Mouse (Mus musculus) thymus, postnatal 10 days (tissue): Measurements from ENCODE around the gene Bcl3.
A peak's percentile ranks its signal among the peaks of the same experiment; 100 is the strongest.
"Not testable (repeated sequence)": the region's sequence is repeated elsewhere in the genome, so short reads cannot be mapped to it uniquely, and the experiment has no call there.

Experiments used
- DNase-seq, 2 experiments: peaks; one replicate each; pipeline ENCODE4 v3.0.0; 2021; ENCODE audit warnings: low spot score in 2 of 2

The Bcl3 gene

DNA sequence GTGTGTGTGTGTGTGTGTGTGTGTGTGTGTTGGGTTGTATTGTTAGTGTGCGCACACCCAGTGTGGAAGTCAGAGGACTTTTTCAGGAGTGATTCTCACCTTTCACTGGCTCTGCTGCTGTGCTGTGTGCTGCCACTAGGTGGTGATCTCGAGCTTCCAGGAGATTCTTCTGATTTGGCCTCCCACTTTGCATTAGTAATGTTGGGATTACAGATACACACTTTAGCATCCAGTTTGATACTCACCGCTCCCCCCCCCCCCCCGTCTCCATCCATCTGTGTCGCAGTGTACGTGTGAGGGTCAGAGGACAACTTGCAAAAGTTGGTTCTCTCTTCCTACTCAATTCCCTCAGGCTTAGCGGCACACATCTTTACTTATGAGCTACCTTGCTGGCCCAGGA, 19.6 kb downstream of the Bcl3 start:
- peak; percentile 55 to 81 for DNase-seq

DNA sequence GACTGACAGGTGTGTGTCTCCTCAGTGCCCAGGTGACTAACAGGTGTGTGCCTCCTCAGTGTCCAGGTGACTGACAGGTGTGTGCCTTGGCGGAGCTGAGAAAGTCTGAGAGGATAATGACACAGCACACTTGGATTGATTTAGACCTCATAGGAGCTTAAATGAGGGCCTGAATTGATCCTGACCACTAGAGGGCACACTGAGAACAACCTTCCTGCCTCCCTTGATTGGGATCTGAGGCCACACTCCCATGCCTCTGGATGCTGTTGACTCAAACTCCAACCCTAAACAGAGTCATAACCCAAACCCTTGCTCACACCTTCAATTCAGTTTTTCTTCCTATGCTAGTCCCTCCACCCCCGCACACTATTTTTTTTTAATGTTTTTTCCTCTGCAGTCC, 21.8 kb downstream of the Bcl3 start:
- DNase-seq: peak in 1 of 2 experiments; percentile 43

DNA sequence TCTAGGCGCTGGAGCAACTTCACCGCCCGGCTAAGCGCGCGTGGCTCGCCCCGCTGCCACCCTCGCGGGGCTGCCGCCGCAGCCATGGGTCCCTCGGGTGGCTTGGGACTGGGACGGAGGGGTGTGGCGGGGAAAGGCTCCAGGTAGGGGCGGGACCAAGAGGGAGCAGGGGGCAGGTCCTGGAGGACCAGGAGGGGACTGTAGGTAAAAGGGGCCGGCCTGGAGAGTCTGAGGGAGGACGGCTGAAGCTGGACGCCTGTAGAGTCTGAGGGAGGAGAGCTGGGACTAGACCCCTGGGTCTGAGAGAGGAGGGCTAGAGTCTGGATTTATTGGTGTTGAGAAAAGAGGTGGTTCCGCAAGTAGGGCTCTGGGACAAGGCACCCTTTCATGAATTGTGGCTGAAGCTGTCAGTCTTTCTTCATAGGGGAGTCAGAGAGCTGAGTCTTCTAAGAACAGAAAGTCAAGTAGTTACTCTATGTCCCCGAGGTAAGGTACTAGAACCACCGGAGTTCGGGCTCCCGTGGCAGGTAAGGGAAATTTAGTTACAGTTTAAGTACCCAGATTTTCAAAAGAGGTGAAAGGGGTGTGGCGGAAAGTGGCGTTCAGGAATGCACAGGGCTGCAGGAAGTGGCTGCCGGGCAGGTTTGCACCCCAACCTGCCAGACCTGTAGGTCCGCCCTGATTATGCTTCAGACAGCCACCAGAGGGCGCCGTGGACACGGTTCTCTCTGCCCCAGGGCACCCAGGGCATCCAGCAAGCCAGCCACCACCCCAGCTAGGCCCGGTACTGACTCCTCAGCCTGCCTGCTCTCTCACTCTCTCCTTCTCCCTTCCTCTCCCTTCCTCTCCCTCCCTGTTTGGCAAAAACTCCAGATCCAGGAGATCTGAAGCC, 25.6 kb downstream of the Bcl3 start, which contains the start of gene Cblc:
Gene Cblc, minus strand, starts transcription at position 113 of the 892 bp plus-strand sequence.
- peak; percentile 80 to 92 for DNase-seq

DNA sequence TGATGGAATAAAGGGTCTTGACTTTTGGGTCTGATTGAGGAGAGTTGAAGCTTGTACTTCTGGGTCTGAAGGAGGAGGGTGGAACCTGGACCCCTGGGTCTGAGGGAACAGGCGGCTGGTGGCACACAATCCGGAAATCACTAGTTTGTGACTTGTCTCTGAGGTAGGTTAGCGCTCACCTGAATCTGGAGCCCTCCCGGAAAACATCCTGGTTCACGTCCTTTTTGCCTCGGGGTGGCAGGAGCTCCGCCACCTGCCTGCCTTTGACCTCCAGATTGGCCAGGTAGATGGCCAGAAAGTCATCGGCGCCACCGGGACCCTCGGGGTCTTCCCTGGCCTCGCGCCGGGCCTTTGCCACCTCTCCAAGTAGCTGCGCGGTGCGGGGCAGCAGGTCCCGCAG, 26.3 kb downstream of the Bcl3 start:
- DNase-seq: no peak

DNA sequence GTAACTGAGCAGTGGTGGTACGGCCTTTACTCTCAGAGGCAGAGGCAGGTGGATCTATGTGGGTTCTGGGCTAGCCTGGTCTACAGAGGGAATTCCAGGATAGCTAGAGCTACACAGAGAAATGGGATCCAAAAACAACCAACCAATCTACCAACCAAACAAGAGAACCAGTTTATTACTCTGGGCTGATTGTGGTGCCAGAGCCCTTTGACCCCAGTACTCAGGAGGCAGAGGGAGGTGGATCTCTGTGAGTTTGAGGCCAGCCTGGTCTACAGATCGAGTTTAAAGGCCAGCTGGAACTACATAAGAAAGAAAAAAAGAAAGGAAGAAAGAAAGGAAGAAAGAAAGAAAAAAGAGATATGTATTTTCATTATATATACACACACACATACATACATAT, 27.3 kb downstream of the Bcl3 start:
- no peak for DNase-seq

DNA sequence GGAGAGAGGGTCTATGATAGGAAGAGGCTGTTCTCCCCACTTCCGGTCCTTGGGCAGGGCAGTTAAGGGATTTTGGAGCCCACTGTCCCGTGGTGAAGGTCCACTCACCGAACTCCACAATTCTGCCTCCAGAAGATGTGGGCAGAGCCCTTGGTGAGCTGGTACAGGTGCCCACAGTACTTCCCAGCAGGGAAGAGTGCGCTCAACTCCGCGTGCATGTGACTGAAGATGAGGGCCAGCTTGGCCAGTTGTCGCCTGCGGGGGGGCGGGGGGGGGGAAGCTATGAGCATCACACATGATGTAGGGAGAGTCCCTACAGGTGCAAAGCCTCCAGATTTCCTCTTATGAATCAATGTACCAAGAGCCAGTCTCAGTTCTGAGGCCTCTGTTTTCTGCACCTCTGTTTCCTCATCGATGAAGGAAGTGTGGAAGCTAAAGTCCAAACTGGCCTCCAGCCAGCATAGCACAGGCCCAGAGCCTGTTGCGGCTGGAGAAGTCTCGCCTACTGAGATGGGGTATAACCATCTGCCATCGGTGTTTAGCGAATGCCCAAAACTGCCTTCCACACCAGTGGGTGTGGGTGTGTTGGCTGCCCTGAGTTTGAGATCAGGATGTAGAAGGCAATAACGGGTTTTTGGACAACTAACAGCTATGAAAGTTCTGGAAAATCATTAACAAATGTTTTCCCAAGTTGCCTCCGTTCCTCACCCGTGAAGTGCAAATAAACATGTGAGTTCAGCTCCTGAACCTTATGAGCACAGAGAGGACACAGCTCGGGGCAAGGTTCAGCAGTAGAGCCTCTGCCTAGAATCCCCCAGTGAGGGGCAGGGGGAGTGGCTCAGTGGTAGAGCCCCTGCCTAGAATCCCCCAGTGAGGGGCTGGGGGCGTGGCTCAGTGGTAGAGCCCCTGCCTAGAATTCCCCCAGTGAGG, 29.6 kb downstream of the Bcl3 start:
- no peak for DNase-seq

DNA sequence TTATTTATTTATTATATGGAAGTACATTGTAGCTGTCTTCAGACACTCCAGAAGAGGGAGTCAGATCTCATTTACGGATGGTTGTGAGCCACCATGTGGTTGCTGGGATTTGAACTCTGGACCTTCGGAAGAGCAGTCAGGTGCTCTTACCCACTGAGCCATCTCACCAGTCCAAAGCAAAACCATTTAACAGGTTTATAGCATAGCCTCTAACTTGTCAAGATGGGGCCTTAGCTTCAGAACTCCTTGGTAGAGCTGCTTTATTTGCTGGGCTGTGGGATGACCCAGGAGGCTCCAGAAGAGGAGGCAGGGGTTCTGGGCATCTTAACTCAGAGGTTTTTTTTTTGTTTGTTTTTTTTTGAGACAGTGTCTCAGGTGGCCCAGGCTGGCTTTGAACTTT, 31.1 kb downstream of the Bcl3 start:
- not testable (repeated sequence) for DNase-seq

DNA sequence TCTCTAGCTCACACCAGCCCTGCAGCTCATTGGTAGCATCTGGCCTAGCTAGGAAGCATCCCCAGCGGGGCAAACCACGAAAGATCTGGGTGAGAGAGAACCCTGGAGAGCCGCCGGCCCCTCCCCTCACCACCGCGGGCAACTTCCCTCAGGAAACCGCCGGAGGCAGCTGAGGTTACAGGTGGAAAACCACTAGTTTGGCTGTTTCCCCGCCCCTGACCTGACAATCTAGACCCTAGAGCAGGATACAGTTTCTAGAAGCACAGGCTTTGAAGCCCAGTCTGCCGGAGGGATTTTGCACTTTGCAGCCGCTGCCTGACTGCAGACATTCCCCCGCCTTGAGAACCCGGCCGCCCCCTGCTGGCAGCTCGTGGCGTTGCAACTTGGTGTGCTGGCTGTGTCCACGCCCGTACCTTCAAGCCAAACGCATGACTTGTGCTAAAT, 32.6 kb downstream of the Bcl3 start:
- DNase-seq: peak; percentile 83 to 95

DNA sequence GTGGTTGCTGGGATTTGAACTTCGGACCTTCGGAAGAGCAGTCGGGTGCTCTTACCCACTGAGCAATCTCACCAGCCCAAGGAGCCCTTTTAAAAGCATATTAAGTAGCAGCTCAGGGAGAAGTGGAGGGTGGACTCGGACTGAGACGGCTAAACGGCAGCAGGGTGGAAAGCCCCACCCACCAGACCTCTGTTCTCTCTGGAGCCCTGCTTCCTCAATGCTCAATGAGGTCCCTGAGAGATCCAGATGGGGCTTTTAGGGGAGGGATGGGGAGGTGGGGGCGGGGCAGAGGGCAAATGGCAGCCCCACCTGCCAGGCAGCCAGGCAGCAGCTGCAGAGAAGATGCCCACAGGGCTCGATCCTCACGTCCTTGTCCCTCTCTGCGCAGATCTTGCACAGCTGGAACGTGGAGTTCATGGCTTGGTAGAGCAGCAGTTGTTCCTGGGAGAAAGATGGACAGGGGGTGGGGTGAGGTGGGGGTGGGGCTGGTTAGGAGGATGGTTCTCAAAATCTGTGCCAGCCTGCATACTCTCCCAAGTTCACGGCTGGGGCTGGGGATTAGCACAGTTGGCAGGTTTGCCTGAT, 36.6 kb downstream of the Bcl3 start:
- no peak for DNase-seq

DNA sequence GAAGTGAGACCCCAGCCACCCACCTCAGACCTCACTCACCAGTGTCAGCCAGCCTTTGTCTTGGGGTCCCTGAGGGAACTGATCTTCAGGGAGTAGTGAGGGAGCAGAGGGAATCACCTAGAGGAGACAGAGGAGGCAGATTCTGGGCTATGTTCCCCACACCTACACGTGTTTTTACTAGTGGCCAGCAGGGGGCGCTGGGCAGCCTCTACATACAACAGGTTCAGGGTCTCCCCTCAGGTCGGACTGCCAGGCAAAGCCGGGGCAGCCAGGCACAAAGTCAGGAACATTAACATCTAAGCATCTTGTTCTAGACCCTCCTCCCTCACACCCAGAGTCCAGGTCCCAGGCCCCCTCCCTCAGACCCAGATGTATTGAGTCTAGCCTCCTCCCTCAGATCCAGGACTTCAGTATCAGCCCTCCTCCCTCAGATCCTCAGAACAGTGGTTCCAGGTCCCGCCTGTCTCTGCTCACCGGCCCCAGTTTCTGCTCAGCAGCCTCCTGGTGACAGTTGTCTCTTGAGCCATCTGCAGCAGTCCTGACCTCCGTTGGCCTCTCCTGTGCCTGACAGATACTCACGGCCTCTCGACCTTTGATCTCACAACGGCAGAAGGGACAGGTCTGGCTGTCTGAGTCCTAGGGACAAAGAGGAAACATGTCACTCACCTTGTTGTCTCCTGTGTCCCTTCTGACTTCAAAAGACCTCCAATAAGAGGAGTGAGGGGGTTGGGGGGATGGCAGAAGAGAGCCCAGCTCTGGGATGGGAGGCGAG, 37.6 kb downstream of the Bcl3 start:
- DNase-seq: peak in 1 of 2 experiments; percentile 26

DNA sequence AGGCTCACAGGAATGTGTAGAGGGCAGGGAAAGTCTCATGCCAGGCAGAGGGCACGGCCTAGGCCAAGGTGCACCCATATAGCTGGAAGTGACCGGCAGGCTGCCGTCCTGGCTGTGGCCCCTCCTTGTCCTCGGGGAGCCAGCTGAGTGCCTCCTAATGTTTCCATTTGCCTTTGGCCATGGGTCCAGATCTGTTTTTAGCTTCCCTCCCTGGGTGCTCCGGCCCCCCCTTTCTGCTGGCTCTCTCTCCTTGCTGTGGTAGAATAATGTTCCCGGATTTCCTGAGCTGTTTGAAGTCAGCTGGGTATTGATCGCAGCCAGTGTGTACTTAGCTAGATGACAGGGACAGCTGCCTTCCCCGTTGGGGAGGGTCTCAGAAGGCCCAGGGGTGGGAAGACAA, 38.9 kb downstream of the Bcl3 start:
- no peak for DNase-seq

DNA sequence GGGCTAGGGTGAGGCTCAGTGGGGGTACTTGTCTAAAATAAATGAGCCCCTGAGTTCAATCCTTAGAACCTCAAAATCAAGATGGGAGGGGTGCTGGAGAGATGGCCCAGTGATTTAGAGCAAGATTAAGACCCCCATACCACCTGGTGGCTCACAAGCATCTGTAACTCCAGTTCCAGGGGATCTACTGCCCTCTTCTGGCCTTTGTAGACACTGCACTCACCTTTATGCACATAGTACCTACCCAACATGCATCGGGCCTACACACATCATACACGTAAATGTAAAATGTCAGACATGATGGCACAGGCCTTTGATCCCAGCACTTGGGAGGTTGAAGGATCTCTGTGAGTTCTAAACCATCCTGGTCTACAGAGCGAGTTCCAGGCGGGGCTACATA, 39.9 kb downstream of the Bcl3 start:
- DNase-seq: no peak

DNA sequence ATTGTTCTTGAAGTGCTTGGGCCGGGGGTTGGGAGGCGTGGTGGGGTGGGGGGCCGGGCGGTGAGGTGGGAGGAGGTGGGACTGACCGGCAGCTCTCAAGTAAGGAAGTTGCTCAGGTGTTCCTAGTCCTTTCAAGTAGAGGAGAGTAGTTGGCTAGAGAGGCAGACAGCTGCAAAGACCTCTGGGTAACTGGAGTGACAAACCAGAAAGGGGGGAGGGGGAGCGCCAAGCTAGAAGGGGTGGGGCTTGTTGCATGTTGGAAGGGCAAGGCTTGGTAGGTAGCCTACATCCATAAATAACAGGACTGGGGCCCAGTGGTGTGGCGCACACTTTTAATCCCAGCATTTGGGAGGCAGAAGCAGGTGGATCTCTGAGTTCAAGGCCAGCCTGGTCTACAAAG, 40.8 kb downstream of the Bcl3 start:
- no peak for DNase-seq

DNA sequence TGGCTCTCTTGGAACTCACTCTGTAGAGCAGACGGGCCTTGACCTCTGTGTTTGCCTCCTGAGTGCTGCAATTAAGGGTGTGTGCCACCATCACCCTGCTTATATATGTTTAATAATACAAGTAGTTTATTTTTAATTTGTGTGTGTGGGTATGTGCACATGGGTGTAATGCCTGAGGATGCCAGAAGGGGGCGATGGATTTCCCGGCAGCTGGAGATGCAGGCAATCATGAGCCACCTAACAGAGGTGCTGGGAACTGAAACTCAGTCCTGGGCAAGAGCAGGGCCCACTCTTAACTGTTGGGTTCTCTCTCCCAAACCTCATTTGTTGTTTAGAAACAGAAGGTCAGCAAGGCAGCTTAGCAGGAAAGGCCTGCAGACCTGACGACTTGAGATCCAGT, 42.7 kb downstream of the Bcl3 start:
- DNase-seq: no peak

DNA sequence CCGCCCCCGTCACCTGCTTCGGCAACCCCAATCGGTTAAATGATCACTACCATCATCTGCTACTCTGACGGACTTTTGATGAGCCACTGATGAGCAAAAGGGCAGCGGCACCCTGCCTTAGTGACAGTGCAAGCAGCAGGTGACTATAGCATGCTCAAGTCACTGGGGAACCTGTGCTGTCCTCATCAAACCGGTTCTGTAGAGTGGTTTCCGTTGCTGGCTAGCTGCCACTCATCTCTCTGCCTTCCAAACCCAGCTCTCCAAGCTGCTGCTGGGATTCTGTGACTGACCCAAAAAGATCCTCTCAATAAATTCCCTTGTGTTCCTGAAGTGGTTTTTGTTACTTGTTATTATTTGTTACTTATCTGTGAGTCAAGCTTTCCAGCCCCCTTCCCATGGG, 43.9 kb downstream of the Bcl3 start:
- no peak for DNase-seq

DNA sequence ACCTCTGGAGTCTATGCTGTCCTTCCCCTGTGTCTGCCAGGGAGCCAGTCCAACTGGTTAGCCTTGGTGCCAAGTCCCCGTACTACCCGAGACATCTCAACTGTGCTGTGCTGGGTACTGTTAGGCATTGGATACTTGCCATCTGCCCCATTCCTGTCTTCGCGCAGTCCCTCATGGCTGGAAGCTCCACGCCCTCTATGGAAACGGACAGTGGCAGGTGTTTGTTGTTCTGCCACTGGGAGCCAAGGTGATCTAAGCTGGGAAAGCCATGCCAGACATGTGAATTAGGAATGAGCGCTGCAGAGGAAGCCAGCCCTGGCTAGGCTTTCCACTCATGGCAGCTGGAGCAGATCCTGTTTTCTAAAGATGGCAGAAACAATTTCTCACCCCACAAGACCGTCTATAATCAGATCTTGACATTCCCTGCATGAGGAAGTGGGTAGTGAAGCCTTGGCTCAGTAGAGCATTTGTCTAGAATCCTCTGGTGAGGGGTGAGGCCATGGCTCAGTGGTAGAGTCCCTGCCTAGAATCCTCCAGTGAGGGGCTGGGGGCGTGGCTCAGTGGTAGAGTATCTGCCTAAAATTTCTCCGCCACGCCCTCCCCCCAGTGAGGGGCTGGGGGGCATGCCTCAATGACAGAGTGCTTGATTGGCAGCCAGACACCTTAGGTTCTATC, 45.4 kb downstream of the Bcl3 start:
- DNase-seq: no peak

DNA sequence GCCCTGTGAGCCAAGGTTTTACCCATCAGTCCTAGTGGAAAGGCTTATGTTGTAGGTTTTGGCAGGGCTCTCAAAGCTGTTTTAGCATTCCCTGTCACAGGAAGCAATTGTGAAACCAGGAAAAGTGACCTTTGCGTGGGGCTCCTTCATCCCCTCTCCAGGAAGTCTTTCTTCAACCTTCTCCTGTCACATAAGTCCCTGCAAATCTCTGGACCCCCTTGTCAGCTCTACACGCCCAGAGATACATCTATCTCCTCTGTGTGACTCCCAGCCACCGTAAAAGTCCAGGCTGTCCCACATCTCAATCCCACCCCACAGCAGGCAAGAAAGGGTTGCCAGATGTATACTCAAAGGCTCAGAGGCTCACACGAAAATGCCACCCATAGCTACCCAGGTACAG, 50.9 kb downstream of the Bcl3 start:
- no peak for DNase-seq

DNA sequence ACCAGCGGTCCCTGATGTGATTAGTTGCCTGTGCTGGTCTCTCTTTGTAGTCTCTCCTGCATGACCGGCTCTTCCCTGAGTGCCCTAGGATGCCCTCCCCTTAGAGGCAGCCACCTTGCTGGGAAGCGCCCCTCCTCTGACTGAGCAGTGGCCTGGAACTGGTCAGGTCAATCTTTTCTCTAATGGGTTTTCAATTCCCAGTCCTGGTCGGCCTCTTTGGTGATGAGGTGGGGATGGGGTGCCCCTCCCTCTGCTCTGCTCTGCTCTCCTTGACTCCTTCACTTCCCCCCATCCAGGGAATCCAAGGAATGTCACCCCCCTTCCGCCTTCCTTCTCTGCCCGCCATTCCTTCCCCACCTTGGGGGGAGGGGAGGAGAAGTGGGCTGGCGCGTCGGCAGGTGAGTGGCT, 51.6 kb downstream of the Bcl3 start, which contains the start of gene Bcam:
Gene Bcam, minus strand, starts transcription at position 33 of the 408 bp plus-strand sequence.
- DNase-seq: no peak

DNA sequence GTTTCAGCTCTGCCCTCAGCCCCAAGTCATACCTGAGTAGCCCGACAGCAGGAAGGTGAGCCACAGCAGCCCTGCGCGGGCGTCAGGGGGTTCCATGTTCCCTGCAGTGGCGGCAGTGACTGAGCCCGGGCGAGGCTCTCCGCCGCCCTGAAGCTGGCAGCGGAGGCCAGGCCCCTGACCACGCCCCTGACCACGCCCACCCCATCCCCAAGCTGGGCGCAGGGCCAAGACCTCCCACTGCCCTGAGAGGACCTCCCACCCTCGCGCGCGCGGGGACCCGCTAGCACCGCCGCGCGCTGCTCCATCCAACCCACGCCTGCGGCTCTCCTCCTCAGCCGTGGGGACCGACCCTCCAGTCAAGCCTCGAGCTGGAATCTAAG, 52.2 kb downstream of the Bcl3 start:
- peak; percentile 42 to 57 for DNase-seq

DNA sequence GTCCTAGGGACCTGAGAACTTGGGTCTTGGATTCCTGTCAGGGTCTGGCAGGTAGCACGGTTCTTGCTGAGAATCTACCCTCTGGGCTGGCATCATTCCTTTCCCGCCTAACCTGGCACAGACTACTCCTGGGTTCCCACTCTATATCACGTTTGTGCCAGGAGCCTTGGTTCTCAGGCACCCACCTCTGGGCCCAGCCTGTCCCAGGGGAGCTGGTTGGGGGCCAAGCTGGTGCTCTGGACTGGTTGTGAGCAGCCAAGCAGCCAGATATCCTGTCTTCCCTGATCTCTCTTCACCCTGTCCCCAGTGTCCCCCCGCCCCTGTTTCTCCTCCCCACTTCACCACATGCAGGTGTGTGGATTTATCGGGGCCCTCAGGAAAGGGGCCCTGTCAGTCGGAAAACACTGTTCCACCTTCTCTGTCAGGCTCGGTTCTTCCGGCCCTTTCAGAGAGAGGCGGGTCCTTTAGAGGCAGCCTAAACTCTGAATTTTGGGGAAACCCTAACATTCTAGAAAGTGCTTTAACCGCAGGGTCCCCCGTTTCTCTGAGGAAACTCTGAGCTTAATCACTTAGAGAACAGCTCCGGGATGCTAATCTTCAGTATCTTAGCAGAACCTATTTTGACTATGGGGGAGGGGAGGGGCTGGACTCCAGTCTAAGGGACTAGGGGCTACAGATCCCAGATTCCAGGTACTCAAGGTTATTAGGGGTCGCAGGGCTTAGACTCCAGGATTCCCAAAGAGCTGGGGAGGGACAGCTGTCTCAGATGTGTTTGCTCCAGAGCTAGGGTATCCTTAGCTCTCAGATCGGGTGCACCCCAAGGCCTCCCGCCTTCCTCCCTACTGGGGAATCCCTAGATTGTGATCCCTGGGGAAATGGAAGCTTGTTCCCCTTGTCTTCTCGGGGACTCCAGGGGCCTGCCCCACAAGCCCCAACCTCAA, 52.9 kb downstream of the Bcl3 start:
- DNase-seq: no peak
